Mouse (Mus musculus): ENCODE results near the gene Serpina3g.

Serpina3g gene

GRCm38 (mm10) chr12:104279056-104279435, 43.0 kb downstream of the Serpina3g start:
- no peak for DNase-seq (ENCODE audit: low spot score)

GRCm38 (mm10) chr12:104283380-104283779, 47.3 kb downstream of the Serpina3g start:
- no peak for DNase-seq (ENCODE audit: low spot score)

- no peak for DNase-seq (ENCODE audit: low spot score)
These were observed 52.3 kb downstream of the Serpina3g start for GRCm38 (mm10) chr12:104288336-104288735.

GRCm38 (mm10) chr12:104289872-104290271, 53.8 kb downstream of the Serpina3g start:
- no peak for DNase-seq (ENCODE audit: low spot score)

Data from ovary, postnatal 10 days (tissue).